Comparison of ENCODE assay signal across 25 mouse cellular contexts in genomic region chr14:7886008-7886407, GRCm38 (mm10).
DNase-seq lines count a peak whose midpoint lies in the region; ATAC-seq and TF ChIP-seq lines count a peak whose summit lies in the region.
"Had no signal": no experiment of that assay in that cellular context is flagged by ENCODE, and none has a peak within 500 bp of the region (broad histone marks: within the 10 kb centered on the region; RNA-seq: fewer than 3 reads in every experiment).

No protein-coding gene starts in this region.

- H3K36me3 ChIP-seq in hindbrain, postnatal 0 days (ENCODE audit: insufficient read depth, low read length), result peaks cover 30% of the 10 kb centered on the region
- peaks cover 29% of the 10 kb centered on the region for H3K36me3 ChIP-seq in hindbrain, embryonic 16.5 days (ENCODE audit: control insufficient read depth, insufficient read depth, low read length)
- H3K36me3 ChIP-seq in neural tube, embryonic 14.5 days (ENCODE audit: control insufficient read depth, insufficient read depth, low read length), result peaks cover 11% of the 10 kb centered on the region; the same call in 1 of the 2 replicates
- H3K36me3 ChIP-seq in forebrain, postnatal 0 days (ENCODE audit: insufficient read depth), result peaks cover 30% of the 10 kb centered on the region

- H3K27me3 ChIP-seq in hindbrain, postnatal 0 days (ENCODE audit: insufficient read depth, low read length), result no peaks in the 10 kb centered on the region
- no peaks in the 10 kb centered on the region for H3K27me3 ChIP-seq in hindbrain, embryonic 16.5 days (replicated peaks; ENCODE audit: control insufficient read depth, insufficient read depth, low read length)
- no peaks in the 10 kb centered on the region for H3K27me3 ChIP-seq in neural tube, embryonic 14.5 days (ENCODE audit: control insufficient read depth, insufficient read depth, low read length)
- no peaks in the 10 kb centered on the region for H3K27me3 ChIP-seq in forebrain, postnatal 0 days (ENCODE audit: insufficient read depth, low read length)
- H3K27me3 ChIP-seq: CH12.LX; embryonic facial prominence, embryonic 15.5 days; heart, embryonic 12.5 days; intestine, embryonic 15.5 days; limb, embryonic 15.5 days; liver, embryonic 13.5 days had no signal

- WGBS in hindbrain, postnatal 0 days, result 60% methylated on average over 6 of the region's 6 CpGs
- 63% methylated on average over 6 of the region's 6 CpGs for WGBS in hindbrain, embryonic 16.5 days
- WGBS in neural tube, embryonic 14.5 days, result 86% methylated on average over 6 of the region's 6 CpGs
- 53% methylated on average over 6 of the region's 6 CpGs for WGBS in forebrain, postnatal 0 days

- no peaks in the 10 kb centered on the region for H3K9me3 ChIP-seq in hindbrain, postnatal 0 days (ENCODE audit: low read length)
- H3K9me3 ChIP-seq in hindbrain, embryonic 16.5 days (ENCODE audit: control insufficient read depth, low read length), result no peaks in the 10 kb centered on the region
- no peaks in the 10 kb centered on the region for H3K9me3 ChIP-seq in neural tube, embryonic 14.5 days (ENCODE audit: control insufficient read depth, low read length)
- H3K9me3 ChIP-seq in forebrain, postnatal 0 days (ENCODE audit: low read length), result no peaks in the 10 kb centered on the region
- H3K9me3 ChIP-seq: embryonic facial prominence, embryonic 10.5 days; embryonic facial prominence, embryonic 15.5 days; heart, embryonic 12.5 days; intestine, embryonic 15.5 days; limb, embryonic 15.5 days; liver, embryonic 13.5 days had no signal

- ATAC-seq in hindbrain, postnatal 0 days, result no peak
- no peak for ATAC-seq in hindbrain, embryonic 16.5 days
- ATAC-seq in neural tube, embryonic 14.5 days (ENCODE audit: low read depth), result no peak
- ATAC-seq in forebrain, postnatal 0 days, result no peak
- ATAC-seq: activated CD4-positive, CD25-positive, alpha-beta regulatory T cell, adult 4 months; forebrain, embryonic 14.5 days; intestine, embryonic 15.5 days had no signal

- H3K4me2 ChIP-seq in hindbrain, postnatal 0 days (ENCODE audit: low read depth, low read length), result no peak overlapping the region
- no peak overlapping the region for H3K4me2 ChIP-seq in hindbrain, embryonic 16.5 days (ENCODE audit: low read length)
- H3K4me2 ChIP-seq in neural tube, embryonic 14.5 days (ENCODE audit: low read depth, low read length), result no peak overlapping the region
- no peak overlapping the region for H3K4me2 ChIP-seq in forebrain, postnatal 0 days (ENCODE audit: low read depth)
- H3K4me2 ChIP-seq: embryonic facial prominence, embryonic 15.5 days; heart, embryonic 12.5 days; intestine, embryonic 15.5 days; limb, embryonic 15.5 days; liver, embryonic 13.5 days had no signal

- H3K27ac ChIP-seq in hindbrain, postnatal 0 days, result no peak overlapping the region
- no peak overlapping the region for H3K27ac ChIP-seq in hindbrain, embryonic 16.5 days (ENCODE audit: low read depth, low read length)
- peak overlapping the region; percentile 63 for H3K27ac ChIP-seq in neural tube, embryonic 14.5 days (ENCODE audit: low read depth, low read length)
- H3K27ac ChIP-seq in forebrain, postnatal 0 days (ENCODE audit: low read depth, low read length), result no peak overlapping the region
- H3K27ac ChIP-seq: embryonic facial prominence, embryonic 10.5 days; embryonic facial prominence, embryonic 15.5 days; gastrocnemius, adult 2 months; heart, adult 2 months; intestine, embryonic 15.5 days; kidney, postnatal 0 days; limb, embryonic 15.5 days; liver, embryonic 13.5 days; macrophage had no signal

- peak; percentile 36 to 38 for DNase-seq in cerebellum, postnatal 10 days
- DNase-seq in cerebellum, adult 9-10 months, result no peak
- DNase-seq in hindbrain, postnatal 0 days (ENCODE audit: low spot score), result peak; percentile 15
- peak; percentile 93 for DNase-seq in fat pad, adult 2 months (ENCODE audit: extremely low read depth, low read depth, low spot score)
- no peak for DNase-seq in forebrain, postnatal 0 days
- DNase-seq: adrenal gland, adult 2 months; adrenal gland, postnatal 36 days; gastrocnemius, adult 2 months; gastrocnemius, postnatal 36 days; heart, adult 2 months; kidney, adult 2 months; kidney, postnatal 4 days; liver, embryonic 13.5 days had no signal

- no peak overlapping the region for H3K9ac ChIP-seq in hindbrain, postnatal 0 days (replicated peaks; ENCODE audit: low read length)
- H3K9ac ChIP-seq in hindbrain, embryonic 16.5 days (ENCODE audit: low read depth, low read length), result no peak overlapping the region
- no peak overlapping the region for H3K9ac ChIP-seq in neural tube, embryonic 14.5 days (replicated peaks; ENCODE audit: low read depth, low read length)
- H3K9ac ChIP-seq in forebrain, postnatal 0 days, result no peak overlapping the region
- H3K9ac ChIP-seq: embryonic facial prominence, embryonic 15.5 days; heart, embryonic 12.5 days; intestine, embryonic 15.5 days; limb, embryonic 15.5 days; liver, embryonic 13.5 days had no signal

- no peaks in the 10 kb centered on the region; the same call in 1 of the 2 replicates for H3K4me1 ChIP-seq in hindbrain, postnatal 0 days (ENCODE audit: insufficient read depth, low read length)
- peaks cover 12% of the 10 kb centered on the region for H3K4me1 ChIP-seq in hindbrain, embryonic 16.5 days (ENCODE audit: control insufficient read depth, insufficient read depth, low read depth, low read length)
- H3K4me1 ChIP-seq in neural tube, embryonic 14.5 days (ENCODE audit: control insufficient read depth, insufficient read depth, low read length), result peaks cover 15% of the 10 kb centered on the region; the same call in 1 of the 2 replicates
- peaks cover 23% of the 10 kb centered on the region; the same call in 1 of the 2 replicates for H3K4me1 ChIP-seq in forebrain, postnatal 0 days (ENCODE audit: insufficient read depth)

- no peak overlapping the region for H3K4me3 ChIP-seq in hindbrain, postnatal 0 days (ENCODE audit: low read length)
- no peak overlapping the region for H3K4me3 ChIP-seq in hindbrain, embryonic 16.5 days (ENCODE audit: low read length)
- no peak overlapping the region for H3K4me3 ChIP-seq in neural tube, embryonic 14.5 days (ENCODE audit: low read depth, low read length)
- no peak overlapping the region for H3K4me3 ChIP-seq in forebrain, postnatal 0 days (ENCODE audit: low read depth, low read length)
- H3K4me3 ChIP-seq: embryonic facial prominence, embryonic 10.5 days; embryonic facial prominence, embryonic 15.5 days; gastrocnemius, adult 2 months; heart, adult 2 months; heart, embryonic 12.5 days; intestine, embryonic 15.5 days; limb, embryonic 15.5 days; liver, embryonic 13.5 days had no signal

- no peak for TF ChIP-seq CTCF in hindbrain, postnatal 0 days (IDR thresholded peaks at IDR 0.05; ENCODE audit: low read depth)
- TF ChIP-seq CTCF in forebrain, postnatal 0 days (IDR thresholded peaks at IDR 0.05; ENCODE audit: low read depth), result no peak

Comparison
In these comparisons a context has a peak if more than half of its experiments do, and no peak if none do; other contexts are left out.
1. DNase-seq: peak in cerebellum, postnatal 10 days (2 of 2), hindbrain, postnatal 0 days (single experiment) and fat pad, adult 2 months (single experiment); none in cerebellum, adult 9-10 months (single experiment) and forebrain, postnatal 0 days (single experiment).